In the genomic region with DNA sequence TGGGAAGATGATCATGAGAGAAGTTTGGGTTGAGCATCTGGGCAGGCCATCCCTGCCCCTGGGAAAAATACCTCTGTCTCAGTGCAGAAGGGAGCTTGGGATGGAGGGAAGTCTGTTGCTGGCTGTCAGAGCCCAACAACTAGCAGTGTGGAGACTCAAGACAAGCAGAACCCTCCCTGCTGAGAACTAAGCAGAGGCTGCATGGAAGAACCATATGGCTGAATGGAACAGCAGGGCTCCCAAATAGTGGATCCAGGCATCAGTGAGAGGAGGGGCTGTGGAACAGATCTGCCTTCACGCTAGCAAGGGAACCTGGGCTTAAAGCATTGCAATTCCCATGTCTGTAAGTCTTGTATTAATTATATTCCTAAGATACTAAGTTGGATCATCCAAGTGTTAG, we compare ENCODE assay signal across 14 mouse cellular contexts.
"Had no signal": no experiment of that assay in that cellular context is flagged by ENCODE, and none has a peak within 500 bp of the region (broad histone marks: within the 10 kb centered on the region; RNA-seq: fewer than 3 reads in every experiment).

No protein-coding gene starts in this region.

- DNase-seq: kidney, adult 18-20 months; kidney, adult 9 months; kidney, postnatal 36 days; liver; lung, adult 18-20 months; lung, postnatal 10 days; lung, postnatal 36 days; retina, postnatal 1 day; right cerebral cortex, postnatal 25 days; spleen, adult 18-20 months; thymus, postnatal 25 days had no signal

- ATAC-seq: liver, embryonic 12.5 days; midbrain, embryonic 13.5 days; midbrain, embryonic 16.5 days had no signal
